Mouse (Mus musculus): Measurements from ENCODE around the gene St3gal3.

The St3gal3 gene

DNA sequence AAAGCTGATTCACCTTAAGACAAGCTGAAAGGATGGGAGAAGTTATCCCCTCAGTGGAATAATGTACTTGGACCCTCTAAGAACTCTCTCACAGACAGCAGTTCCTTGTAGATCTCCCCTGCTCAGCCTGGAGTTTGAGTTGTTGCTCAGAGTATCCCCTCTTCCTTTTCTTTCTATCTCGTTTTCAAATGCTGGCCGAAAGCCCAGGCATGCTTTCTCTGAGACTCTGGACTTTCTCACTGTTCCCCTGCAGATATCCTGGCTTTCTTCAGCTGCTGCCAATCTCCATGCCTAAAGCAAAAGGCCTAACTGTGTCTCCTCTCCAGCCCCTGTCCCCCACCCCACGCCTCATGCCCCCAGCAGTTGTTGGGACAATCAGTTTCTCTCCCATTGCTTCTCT lies 216.5 kb downstream of the St3gal3 start:
- no peak for DNase-seq

DNA sequence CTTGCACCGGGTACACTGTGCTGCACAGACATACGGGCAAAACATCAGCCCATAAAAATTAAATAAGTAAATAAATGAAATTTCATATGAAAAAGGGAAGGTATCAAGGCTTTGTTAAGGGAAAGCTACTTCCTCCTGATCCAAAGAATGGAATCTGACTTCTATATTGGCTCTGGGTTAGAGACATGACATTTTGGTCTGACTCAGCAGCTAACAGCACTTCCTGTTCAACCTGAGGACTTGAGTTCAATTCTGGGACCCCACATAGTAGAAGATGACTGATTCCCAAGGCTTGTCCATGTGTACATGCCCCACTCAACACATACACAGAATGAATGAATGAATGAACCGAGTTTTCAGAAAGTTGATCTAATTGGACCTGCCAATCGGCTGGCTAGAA lies 216.9 kb downstream of the St3gal3 start:
- DNase-seq, result no peak

DNA sequence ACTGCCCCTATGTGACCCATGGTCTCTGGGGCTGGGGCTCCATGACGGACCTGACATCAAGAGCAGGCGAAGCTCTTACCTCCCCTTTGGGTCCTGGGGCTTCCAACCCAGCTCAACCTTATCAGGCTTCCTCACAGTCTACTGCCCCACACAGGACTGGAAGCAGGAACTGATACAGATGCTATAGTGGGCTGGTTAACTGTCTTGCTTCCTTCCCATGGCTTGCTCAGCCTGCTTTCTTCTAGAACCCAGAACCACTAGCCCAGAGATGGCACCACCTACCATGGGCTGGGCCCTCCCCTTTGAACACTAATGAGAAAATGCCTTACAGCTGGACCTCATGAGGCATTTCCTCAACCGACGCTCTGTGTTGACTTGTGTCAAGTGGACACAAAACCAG lies 217.3 kb downstream of the St3gal3 start:
- no peak for DNase-seq

- no peak for DNase-seq
Observed at GRCm38 (mm10) chr4:117916386-117916785, 218.3 kb downstream of the St3gal3 start.

DNA sequence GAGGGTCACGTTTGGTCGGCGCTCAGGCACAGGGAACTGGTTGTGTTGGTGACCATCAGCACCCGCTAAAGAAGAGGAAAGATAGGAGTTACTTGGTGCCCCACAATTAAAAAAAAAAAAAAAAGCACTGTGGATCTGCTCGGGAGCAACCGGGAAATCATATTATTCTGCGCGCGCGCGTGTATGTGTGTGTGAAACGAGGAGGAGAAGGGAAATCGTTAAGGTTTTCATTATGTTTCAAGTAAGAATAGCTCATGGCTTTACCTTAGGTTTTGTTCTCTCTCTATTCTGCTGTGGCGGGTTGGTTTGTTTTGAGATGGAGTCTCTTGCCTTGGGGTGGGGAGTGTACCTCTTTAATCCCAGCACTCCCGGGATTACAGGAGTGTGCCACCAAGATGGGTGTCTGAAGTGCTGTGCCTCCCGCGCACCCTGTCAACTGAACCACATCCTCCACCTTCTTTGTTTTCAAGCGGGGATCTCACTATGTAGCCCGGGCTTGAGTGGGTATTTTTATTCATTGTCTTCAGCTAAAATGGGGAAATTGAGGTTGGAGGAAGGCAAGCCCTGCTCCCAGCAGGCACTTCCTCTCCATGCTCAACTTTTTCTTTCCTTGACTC lies 219.1 kb downstream of the St3gal3 start:
- no peak for DNase-seq

DNA sequence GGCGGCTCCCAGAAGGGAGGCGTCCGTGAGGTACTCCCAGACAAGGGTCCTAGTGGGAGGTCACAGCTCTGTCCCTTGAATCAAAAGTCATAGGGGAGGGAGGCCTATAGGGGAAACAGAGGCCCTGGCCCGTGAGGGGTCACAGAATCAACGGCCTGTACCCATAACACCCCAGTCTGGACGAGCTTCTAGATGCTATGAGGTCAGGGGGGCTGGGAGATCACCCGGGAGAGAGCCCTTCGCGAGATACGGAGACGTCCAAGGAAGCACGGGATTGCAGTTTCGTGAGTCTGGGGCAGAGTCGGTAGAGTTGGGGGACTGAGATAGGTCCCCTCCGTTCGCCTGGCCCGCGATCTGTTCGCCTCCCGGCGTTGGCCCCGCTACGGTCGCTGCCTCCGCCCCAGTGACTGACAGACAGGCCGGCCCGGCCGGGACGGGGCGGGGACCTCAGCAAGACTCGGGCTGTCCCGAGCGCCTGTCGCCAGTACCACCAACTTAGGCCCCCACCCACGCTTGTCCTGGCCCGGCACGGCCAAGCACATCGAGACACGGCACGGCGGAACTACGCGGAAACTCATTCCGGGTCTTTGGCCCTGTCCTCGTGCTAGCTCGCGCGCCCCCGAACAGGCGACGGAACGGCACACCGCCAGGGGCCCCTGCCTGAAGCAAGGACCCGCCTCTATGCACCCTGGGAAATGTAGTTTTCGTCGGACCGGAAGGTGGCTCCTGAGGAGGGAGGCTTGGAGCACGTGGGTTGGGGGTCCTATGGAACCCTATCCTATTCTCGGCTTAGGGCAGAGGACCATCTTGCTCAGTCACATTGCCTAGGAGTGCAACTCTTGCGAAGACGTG lies 219.9 kb downstream of the St3gal3 start, which contains the start of gene Ipo13:
Ipo13 (minus strand) TSS at position 409 of the 852 bp plus-strand sequence.
- DNase-seq, result peak; percentile 92

GRCm38 (mm10) chr4:117914031-117914430 lies 220.7 kb downstream of the St3gal3 start:
- DNase-seq, result no peak

DNA sequence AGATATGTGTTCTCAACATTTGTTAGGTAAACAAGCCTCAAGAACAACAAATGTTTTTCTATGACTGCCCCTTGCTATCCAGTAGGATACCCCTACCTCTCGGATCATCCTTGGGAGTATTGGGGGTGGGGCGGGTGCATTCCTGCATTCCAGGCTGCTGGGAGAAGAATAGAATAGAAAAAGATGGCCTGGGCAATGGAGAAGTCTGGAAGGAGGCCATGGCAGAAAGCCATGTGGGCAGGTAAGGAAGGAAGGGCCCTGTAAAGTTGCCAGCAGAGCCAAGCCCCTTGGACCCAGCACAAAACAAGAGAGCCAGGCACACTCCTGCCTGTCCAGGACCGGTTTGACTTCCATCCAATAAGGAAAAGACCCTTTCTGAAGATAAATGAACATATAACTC lies 221.3 kb downstream of the St3gal3 start:
- no peak for DNase-seq

DNA sequence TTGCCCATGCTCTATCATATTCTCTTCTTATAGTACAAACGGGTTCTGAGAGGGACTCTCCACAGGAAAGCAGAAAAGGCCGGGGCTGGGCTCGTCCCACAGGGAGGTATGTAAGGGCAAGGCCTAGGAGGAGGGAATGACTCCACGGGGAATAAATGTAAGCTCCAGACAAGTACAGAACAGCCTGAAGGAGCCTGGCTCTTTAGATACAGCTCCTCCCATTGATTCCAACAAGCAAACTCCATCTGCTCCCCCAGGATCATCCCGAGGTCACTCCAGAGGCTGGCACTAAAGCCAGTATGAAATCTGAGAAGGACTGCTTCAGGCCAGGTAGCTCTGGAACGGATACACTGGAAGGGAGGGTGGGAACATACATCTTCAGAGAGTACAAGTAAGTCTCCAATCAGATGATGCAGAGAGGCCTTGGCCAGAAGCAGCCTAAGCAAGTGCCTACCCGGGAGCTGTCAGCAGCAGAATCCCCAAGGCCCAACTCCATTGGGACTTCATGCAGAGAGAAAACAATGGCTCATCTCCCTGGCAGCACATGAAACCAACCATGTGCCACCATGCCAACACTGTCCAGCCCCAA lies 221.9 kb downstream of the St3gal3 start:
- no peak for DNase-seq

- DNase-seq, result no peak
Observed at GRCm38 (mm10) chr4:117912131-117912561, 222.6 kb downstream of the St3gal3 start.

DNA sequence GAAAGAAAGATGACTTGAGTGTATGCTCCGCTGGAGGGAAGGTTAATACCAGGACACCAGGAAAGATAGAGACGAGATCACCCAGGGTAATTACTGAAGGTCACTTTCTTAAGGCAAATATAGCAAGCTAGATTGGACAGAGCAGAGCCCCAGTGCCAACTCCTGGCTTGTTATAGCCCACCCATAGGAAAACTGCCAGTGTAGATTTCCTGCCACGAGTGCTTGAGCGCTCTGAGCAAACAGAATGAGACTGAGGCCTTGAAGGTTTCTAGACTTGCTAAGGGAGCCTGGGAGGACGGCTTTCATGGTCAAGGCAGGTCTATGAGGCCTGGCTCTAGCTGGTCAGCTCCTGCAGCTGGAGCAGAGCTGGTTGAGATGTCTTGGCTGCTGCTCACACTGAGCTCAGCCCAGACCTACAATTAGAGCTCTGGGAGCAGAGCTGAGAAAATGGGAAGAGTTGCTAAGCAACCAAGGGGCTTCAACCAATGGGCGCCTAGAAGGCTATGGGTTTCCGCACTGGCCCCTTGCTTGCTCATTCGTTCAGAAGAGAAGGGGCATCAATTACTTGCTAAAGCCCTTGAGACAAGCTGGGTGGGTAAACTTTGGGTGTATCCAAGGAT lies 225.8 kb downstream of the St3gal3 start:
- DNase-seq, result no peak

DNA sequence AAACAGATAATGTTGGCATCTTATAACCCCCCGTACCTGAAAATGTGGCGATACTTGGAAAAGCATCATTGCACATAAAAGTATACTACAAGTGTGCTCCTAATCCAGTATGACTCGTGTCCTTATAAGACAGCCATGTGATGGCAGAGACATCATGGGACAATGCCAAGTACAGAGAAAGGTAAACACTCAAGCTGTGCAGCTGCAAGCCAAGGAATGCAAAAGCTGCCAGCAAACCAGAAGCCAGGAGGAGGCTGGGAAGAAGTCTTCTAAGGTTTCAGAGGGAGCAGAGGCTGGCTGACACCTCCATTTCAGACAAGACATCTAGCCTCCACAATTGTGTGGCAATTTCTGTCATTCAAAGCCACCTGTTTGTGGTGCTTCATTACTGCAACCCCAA lies 228.5 kb downstream of the St3gal3 start:
- DNase-seq, result no peak

- DNase-seq, result no peak
Observed at GRCm38 (mm10) chr4:117904761-117905160, 230.0 kb downstream of the St3gal3 start.

- peak; percentile 79 for DNase-seq
Observed at GRCm38 (mm10) chr4:117904094-117904493, 230.6 kb downstream of the St3gal3 start.

GRCm38 (mm10) chr4:117898111-117898510 lies 236.6 kb downstream of the St3gal3 start:
- no peak for DNase-seq

- DNase-seq, result no peak
Observed at GRCm38 (mm10) chr4:117896031-117896430, 238.7 kb downstream of the St3gal3 start.

- no peak for DNase-seq
Observed at GRCm38 (mm10) chr4:117895339-117895738, 239.4 kb downstream of the St3gal3 start.

- DNase-seq, result no peak
Observed at GRCm38 (mm10) chr4:117894601-117895000, 240.1 kb downstream of the St3gal3 start.

DNA sequence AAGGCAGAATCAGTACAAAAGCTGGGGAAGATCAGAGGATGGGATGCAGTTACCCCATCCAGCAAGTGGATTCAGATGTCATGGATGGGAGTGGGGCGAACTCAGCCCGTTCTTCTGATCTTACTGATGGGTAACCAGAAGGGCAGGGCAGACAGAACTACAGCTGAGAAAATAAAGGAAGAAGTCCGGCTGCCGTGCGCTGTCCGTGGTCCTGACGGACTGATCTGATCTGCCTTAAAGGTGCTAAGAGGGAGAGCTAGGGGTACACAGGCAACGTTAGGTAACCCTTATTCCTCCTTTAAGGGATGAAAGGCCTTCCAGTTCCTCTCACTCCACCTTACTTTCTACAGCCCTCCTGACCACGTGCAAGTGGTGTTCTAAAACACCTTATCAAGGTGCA lies 241.3 kb downstream of the St3gal3 start:
- no peak for DNase-seq

DNA sequence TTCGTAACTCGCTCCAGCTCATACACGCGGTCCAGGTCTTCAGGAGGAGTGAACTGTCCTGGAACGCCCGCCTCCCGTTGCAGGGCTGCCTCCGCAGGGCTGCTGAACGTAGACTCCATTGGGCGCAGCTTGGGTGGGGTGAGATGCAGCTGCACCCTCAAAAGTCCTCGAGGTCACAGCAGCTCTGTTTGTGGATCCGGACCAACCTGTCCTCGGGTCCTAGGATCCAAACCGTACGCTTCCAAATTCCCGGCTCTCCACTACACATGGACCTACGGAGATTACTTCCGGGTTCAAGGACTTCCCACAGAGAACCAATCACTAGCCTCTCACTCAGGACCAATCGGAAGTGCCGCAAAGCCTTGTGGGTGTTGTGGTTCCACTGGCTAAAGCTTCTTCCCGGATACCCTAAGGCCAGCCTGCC lies 243.0 kb downstream of the St3gal3 start, which contains the start of gene Dph2:
Dph2 (minus strand) TSS at position 295 of the 424 bp plus-strand sequence.
- peak; percentile 91 for DNase-seq

DNA sequence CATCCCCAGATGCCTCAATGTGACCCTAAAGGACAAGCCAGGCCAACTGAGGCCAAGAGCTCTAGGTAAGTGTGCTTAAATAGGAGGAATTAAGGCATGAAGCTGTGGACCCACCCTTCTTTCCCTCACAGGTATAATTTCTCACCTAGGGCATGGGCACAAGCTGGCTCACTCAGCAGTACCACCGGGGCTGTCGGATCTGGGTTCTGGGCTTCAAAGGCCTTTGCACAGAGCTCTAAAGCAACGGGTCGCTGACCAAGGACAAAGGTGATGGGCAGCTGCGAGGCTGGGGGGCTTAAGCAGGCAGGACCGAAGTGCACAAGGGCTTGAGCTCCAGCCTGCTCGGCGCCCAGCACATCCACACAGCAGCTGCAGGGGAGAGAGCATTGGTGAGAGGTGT lies 244.0 kb downstream of the St3gal3 start:
- DNase-seq, result no peak

GRCm38 (mm10) chr4:117890031-117890430 lies 244.7 kb downstream of the St3gal3 start:
- no peak for DNase-seq

- no peak for DNase-seq
Observed at GRCm38 (mm10) chr4:117889471-117889870, 245.2 kb downstream of the St3gal3 start.
